Mouse (Mus musculus) v-Abl transformed pro-B cells (cell line): ENCODE measurements around the gene Pnma1.

ENCODE experiments used
- in situ Hi-C, 2 experiments: fragments of 400-800 bp; cut with MboI; formaldehyde crosslinking; loops; one replicate each; pipeline ENCODE4 v1.15.1; 2025; ENCODE audit not compliant: unreplicated experiment in 2 of 2

The Pnma1 gene

GRCm38 (mm10) chr12:84158156-84158555 is 9.9 kb upstream of the Pnma1 start:
- in situ Hi-C loops: loop anchor here (25.0 kb wide), 2 partner anchors 304 to 429 kb away; partner anchors contain the start of genes Aldh6a1 (in 1 of the 2) and Lin52 (in 1 of the 2)

- in situ Hi-C loops: loop anchor here (25.0 kb wide), 2 partner anchors 306 to 431 kb away; partner anchors contain the start of genes Aldh6a1 (in 1 of the 2) and Lin52 (in 1 of the 2)
Observed at GRCm38 (mm10) chr12:84156210-84156609, 7.9 kb upstream of the Pnma1 start.

- in situ Hi-C loops: loop anchor here (25.0 kb wide), 2 partner anchors 307 to 432 kb away; partner anchors contain the start of genes Aldh6a1 (in 1 of the 2) and Lin52 (in 1 of the 2)
Observed at GRCm38 (mm10) chr12:84155523-84155871, 7.2 kb upstream of the Pnma1 start.

GRCm38 (mm10) chr12:84154786-84155522 is 6.7 kb upstream of the Pnma1 start:
- in situ Hi-C loops: loop anchor here (25.0 kb wide), 2 partner anchors 307 to 432 kb away; partner anchors contain the start of genes Aldh6a1 (in 1 of the 2) and Lin52 (in 1 of the 2)

DNA sequence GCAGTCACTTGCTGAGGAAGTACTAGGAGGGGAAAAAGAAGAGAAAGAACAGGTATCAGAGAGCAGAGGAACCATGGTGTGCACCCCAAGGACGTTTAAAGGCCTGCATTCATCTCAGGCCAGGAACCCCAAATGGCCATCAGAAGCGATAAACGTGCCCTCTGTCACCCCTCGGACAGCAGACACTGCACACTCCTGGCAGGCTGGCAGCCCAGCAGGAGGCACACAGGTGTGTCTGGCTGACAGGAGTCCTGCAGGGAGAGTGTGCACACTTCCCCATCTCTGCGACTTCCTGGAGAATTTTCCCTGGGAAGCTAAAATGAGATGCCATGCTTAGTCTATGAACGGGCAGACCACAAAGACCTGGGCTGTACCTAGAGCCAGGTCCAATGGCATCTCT is 5.1 kb upstream of the Pnma1 start:
- in situ Hi-C loops: loop anchor here (25.0 kb wide), 2 partner anchors 309 to 434 kb away; partner anchors contain the start of genes Aldh6a1 (in 1 of the 2) and Lin52 (in 1 of the 2)

DNA sequence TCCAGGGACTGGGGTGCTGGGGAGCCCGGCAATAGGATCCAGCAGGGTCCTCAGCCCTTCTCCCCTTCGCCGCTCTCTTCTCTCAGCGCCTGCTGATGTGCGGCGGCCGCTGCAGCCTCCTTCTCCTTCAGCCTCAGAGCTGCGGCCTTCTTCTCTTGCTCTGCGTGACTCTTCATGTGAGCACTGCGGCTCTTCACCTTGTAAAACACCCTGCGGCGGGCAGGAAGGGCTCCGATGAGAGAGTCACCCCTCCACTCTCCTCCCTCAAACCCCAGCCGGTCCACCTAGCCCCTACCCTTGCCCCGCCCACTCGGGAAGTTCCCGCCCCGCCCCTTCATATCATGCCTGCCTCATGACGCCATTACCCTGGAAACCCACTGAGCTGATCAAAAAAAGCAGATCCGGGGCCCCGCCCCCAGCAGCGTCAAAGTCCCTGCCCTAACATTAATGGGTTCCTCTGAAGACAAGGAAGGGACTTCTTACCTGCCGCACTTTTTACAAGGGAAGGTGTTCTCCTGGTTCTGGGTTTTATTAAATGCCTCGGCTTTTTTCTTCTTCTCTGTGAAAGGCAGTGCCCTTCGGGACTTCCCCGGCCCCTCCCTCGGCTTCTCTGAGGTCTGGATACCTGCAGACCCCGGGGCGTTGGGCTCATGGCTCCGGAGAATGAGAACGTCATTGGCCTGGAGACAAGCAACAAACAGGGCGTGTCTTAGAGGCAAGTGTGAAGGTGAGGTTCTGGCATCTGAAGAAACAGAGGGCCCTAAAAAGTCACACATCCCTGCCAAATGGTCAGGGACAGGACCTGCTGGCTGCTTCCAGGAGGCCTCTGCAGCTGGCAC is 4.3 kb upstream of the Pnma1 start:
- in situ Hi-C loops: loop anchor here (25.0 kb wide), 2 partner anchors 310 to 435 kb away; partner anchors contain the start of genes Aldh6a1 (in 1 of the 2) and Lin52 (in 1 of the 2)

DNA sequence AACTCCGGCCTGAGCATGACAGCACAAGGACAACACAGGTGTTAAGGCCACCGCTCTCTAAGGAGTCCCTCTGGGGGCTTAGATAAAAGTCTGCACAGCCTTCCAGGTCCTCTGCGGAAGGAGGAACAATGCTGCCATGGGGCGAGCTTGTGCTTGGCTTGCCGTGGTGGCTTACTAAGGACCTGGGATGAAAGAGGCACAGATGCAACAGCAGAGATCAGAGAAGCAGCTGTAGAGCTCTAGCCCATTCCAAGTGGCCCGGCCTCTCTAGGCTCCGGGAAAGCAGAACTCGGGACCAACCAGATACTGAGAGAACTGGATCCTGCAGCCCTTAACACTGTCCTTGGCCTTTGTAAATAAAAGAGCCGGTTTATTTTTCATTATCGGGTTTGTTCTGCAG is 3.6 kb upstream of the Pnma1 start:
- in situ Hi-C loops: loop anchor here (25.0 kb wide), 2 partner anchors 310 to 435 kb away; partner anchors contain the start of genes Aldh6a1 (in 1 of the 2) and Lin52 (in 1 of the 2)

DNA sequence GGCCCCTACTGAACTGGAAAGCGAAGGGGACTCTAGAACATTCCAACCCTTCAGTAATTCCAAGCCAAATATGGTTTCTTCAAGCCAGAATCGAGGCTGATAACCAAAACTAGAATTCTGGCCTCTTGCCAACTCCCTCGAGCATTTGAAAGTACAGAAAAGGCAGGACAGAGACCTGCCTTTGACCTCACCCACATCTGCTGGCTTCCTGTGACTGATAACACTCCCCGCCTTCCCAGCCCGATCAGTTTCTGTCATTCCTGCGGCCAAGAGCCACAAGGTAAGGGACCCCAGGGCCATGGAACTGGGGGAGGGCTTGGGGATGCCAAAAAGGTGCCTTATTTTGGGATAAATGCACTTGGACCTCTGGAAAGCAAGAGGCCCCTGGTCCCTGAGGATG is 2.7 kb upstream of the Pnma1 start:
- in situ Hi-C loops: loop anchor here (25.0 kb wide), 2 partner anchors 311 to 436 kb away; partner anchors contain the start of genes Aldh6a1 (in 1 of the 2) and Lin52 (in 1 of the 2)

GRCm38 (mm10) chr12:84149971-84150370 is 1.7 kb upstream of the Pnma1 start:
- in situ Hi-C loops: loop anchor here (25.0 kb wide), 3 partner anchors 188 to 437 kb away; partner anchors contain the start of genes Aldh6a1 (in 1 of the 2), Lin52 (in 1 of the 2) and Riox1 (in 1 of the 2)

DNA sequence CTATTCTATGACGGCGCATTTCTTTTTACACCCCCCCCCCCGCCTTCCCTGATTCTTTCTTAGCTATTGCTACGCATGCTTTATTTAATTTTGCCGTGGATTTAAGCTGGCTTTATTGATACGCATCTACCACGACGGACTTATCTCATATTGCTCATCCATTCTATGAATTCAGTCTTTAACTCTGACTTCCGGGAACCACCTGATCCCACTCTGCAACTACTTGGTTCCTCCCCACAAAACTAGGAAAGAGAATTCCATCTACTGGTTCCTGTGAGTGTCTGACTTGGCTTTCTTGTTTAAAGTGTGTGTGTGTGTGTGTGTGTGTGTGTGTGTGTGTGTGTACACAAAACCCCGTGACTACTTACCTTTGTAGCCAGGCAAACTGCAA is 328 bp upstream of the Pnma1 start:
- in situ Hi-C loops: loop anchor here in 1 of 2 experiments (25.0 kb wide), 1 partner anchor 186 kb away; the partner anchor contains the start of gene Riox1

DNA sequence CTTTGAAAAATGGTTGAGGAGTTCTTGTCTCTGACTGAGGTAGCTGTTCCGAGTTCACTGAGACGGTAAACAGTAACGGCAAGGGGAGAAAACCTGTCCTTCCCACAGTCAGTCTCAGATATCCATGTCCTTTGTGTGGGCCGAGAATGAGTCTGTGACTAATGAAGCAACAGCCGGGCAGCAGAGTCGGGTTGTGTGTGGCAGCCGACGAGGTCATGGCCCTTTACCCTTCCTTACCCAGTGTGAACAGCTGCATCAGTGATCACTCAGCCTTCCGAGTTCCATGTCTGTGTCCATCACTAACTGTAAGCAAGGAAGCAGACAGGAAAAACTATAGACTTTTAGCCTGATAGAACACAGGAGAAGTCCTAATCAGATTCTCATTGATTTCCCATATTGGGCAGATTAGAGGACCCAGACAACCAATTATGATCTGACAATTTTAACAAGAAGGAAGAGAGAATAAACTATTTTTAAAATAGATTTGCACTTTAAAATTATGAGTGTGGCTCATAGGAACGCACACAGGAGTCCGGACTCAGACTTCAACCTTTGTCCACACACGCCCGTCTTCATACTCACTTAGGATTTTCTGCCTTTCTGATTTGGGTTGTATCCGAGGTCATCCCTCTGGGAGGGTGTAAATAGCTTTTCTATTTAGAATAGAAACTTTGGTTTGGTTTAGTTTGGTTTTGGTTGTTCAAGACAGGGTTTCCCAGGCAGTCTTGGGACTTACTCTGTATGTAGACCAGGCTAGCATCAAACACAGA is 5.8 kb downstream of the Pnma1 start:
- in situ Hi-C loops: loop anchor here in 1 of 2 experiments (25.0 kb wide), 1 partner anchor 180 kb away; the partner anchor contains the start of gene Riox1

DNA sequence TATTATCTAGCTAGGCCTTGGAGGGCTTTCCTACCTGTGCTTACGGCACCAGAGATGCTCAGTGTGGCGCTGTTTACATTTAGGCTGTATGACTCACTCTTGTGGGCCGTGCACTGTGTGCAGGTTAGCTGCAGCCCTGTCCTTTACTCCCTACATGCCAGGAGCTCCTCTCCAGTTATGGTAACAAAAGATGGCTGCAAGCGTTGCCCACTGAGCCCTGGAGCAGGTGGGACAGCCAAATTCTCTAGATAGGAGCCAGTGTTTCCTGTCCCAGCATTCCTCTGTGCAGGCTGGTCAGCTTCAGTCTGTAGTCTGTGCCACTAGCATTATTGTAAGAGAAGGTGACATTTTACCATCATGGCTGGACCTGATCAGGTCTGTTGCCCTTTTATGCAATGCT is 7.0 kb downstream of the Pnma1 start:
- in situ Hi-C loops: loop anchor here in 1 of 2 experiments (25.0 kb wide), 1 partner anchor 179 kb away; the partner anchor contains the start of gene Riox1

GRCm38 (mm10) chr12:84140135-84140534 is 8.2 kb downstream of the Pnma1 start:
- in situ Hi-C loops: loop anchor here in 1 of 2 experiments (25.0 kb wide), 1 partner anchor 178 kb away; the partner anchor contains the start of gene Riox1

GRCm38 (mm10) chr12:84137131-84137530 is 11.2 kb downstream of the Pnma1 start:
- in situ Hi-C loops: loop anchor here in 1 of 2 experiments (25.0 kb wide), 1 partner anchor 175 kb away; the partner anchor contains the start of gene Riox1

GRCm38 (mm10) chr12:84132265-84132664 is 16.0 kb downstream of the Pnma1 start:
- in situ Hi-C loops: loop anchor here (5.0 to 25.0 kb wide), 2 partner anchors 160 to 170 kb away; partner anchors contain the start of gene Riox1 (in 1 of the 2)

- in situ Hi-C loops: loop anchor here (5.0 to 25.0 kb wide), 2 partner anchors 158 to 168 kb away; partner anchors contain the start of gene Riox1 (in 1 of the 2)
Observed at GRCm38 (mm10) chr12:84129931-84130330, 18.4 kb downstream of the Pnma1 start.

- in situ Hi-C loops: loop anchor here in 1 of 2 experiments (25.0 kb wide), 1 partner anchor 166 kb away; the partner anchor contains the start of gene Riox1
Observed at GRCm38 (mm10) chr12:84128576-84128975, 19.7 kb downstream of the Pnma1 start.

- in situ Hi-C loops: loop anchor here in 1 of 2 experiments (25.0 kb wide), 1 partner anchor 165 kb away; the partner anchor contains the start of gene Riox1
Observed at GRCm38 (mm10) chr12:84126899-84127298, 21.4 kb downstream of the Pnma1 start.

DNA sequence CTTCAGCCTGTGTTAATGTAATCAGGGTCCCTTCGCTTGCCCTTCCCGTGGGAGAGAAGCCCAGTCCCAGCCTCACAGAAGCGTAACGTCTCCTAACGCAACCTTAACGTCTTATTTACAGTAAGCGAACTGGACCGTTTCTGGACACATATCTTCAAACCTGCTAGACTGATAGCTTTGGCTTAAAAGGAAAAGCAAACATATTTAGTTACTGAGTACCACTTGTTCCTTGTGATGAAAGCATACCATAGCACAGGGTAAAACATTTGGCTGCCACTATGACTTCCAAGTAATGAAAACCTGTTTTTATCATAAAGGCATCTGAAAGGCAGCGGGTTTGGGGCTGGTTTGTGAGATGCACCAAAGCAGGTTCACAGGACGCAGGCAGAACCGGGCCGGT is 22.4 kb downstream of the Pnma1 start:
- in situ Hi-C loops: loop anchor here in 1 of 2 experiments (25.0 kb wide), 1 partner anchor 164 kb away; the partner anchor contains the start of gene Riox1
